Mouse (Mus musculus) forebrain, embryonic 12.5 days (tissue): ENCODE results near the gene Il5ra. TPM values are rescaled to one million over a fixed set of nuclear protein-coding genes. Genes with fewer than 3 reads are reported as not detected.

Experiments
- ATAC-seq: fragments of 200-750 bp; cut with Nextera tagmentation; 2 replicates; pipeline ENCODE4 v1.8.0; 2017; ENCODE audit warnings: moderate TSS enrichment; ENCODE audit not compliant: low FRiP score
- H3K27ac ChIP-seq: fragments of 300-500 bp; sonication (generic); 2 replicates; pipeline ENCODE4 v1.5.1; 2016; ENCODE audit warnings: mild to moderate bottlenecking
- H3K27me3 ChIP-seq: fragments of 300-500 bp; sonication (generic); 2 replicates; pipeline ENCODE4 v1.6.1; 2016; ENCODE audit warnings: mild to moderate bottlenecking
- H3K36me3 ChIP-seq: fragments of 300-500 bp; sonication (generic); replicated peaks from 2 replicates; pipeline ENCODE4 v1.6.1; 2016; ENCODE audit warnings: mild to moderate bottlenecking
- H3K4me1 ChIP-seq: fragments of 300-500 bp; sonication (generic); 2 replicates; pipeline ENCODE4 v1.6.1; 2016
- H3K4me2 ChIP-seq: fragments of 300-500 bp; sonication (generic); 2 replicates; pipeline ENCODE4 v1.6.1; 2016; ENCODE audit warnings: mild to moderate bottlenecking, moderate library complexity
- H3K4me3 ChIP-seq: fragments of 300-500 bp; sonication (generic); replicated peaks from 2 replicates; pipeline ENCODE4 v1.5.1; 2016; ENCODE audit warnings: mild to moderate bottlenecking
- H3K9ac ChIP-seq: fragments of 300-500 bp; sonication (generic); 2 replicates; pipeline ENCODE4 v1.6.1; 2016; ENCODE audit warnings: mild to moderate bottlenecking
- H3K9me3 ChIP-seq: fragments of 300-500 bp; sonication (generic); 2 replicates; pipeline ENCODE4 v1.6.1; 2016
- WGBS: fragments of 180-500 bp; shearing (Covaris S2); methylation state at CpG from one replicate; pipeline ENCODE4 v1.1.7; 2016; 5-methylcytosine and 5-hydroxymethylcytosine counted together
- polyA plus RNA-seq: library from polyadenylated mRNA; unstranded; fragments of >200 nt; fragmentation: Nextera tagmentation; extraction: Ambion mirVana; gene quantifications from 2 replicates; pipeline ENCODE4 v1.2.1, GENCODE M21; 2016

The Il5ra gene
- polyA plus RNA-seq, 1 experiment from 2014 or later: not detected

DNA sequence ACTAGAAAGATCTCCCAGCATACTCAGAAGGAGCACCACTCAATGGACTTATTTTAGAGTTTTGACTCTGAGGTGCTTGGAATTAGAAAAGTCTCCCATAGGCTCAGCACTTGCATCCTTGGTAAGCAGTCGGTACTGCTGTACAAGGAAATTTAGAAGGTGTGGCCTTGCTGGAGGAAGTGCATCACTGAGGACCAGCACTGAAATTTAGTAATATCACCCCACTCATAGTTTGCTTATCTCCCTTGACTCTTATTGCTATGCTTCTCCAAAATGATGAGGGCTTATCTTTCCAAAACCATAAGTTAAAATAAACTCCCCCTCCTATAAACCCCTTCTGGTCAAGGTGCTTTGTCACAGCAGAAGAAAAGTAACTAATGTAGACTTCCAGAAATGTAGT lies 12.6 kb upstream of the Il5ra start:
- Histone ChIP-seq H3K4me3 (no peak overlapping the region), H3K27me3 (no peaks in the 10 kb centered on the region), H3K4me2 (no peak overlapping the region), H3K36me3 (no peaks in the 10 kb centered on the region), H3K27ac (no peak overlapping the region), H3K9me3 (no peaks in the 10 kb centered on the region), H3K4me1 (no peaks in the 10 kb centered on the region), H3K9ac (no peak overlapping the region)
- WGBS: 81% methylated on average over 1 of the region's 1 CpGs
- ATAC-seq: no peak

DNA sequence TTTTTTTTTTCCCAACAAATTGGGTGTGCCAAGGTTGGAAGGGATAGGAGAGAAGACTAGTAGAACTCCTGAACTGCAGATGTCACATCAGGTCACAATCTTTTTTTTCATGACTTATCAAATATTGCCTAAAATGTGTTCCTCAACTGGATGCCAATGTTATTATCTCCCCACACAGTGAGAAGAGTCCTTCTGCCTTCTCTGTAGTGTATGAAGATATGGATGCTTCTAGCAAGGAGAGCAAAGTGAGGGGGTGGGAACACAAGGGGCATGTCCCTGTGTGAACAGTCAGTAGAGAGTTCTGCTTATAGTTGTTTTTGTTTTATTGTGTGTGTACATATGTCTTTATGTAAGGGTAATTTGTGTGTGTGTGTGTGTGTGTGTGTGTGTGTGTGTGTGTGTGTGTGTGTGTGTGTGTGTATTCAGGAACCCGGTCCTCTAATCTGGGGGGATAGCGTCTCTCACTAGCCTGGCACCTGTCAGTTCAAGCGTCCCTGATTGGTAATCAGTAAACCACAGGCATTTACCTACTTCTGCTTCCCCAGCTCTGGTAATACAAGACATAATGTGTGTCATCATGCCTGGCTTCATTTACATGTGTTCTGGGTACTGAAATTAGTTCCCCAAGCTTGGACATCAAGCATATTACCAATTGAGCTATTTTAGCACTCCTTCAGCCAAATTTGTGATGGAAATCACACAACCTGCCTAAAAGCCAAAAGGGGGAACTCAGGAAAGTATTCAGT lies 11.8 kb upstream of the Il5ra start:
- Histone ChIP-seq H3K36me3 (no peaks in the 10 kb centered on the region), H3K9ac (no peak overlapping the region), H3K9me3 (no peaks in the 10 kb centered on the region), H3K4me2 (no peak overlapping the region), H3K4me3 (no peak overlapping the region), H3K27me3 (no peaks in the 10 kb centered on the region), H3K4me1 (no peaks in the 10 kb centered on the region), H3K27ac (no peak overlapping the region)
- ATAC-seq: no peak
- WGBS: 80% methylated on average over 3 of the region's 3 CpGs

DNA sequence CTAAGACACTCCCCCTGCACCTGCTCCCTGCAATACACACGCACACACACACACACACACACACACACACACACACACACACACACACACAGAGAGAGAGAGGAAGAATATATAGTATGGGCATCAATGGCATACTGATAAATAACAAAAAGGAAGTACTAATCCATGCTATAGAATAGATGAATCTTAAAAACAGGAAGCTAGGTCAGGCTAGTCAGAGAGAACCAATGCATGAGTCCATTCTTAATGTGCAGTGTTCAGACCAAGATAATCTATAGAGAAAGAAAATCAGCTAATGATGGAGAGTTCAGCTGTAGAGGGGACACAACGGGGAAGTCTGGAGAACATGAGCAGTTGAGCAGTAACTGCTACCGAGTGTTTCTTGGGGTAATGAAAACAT lies 9.5 kb upstream of the Il5ra start:
- no peak overlapping the region for H3K4me2 ChIP-seq
- H3K9ac ChIP-seq: no peak overlapping the region
- H3K4me3 ChIP-seq: no peak overlapping the region
- 84% methylated on average over 3 of the region's 3 CpGs for WGBS
- no peaks in the 10 kb centered on the region for H3K9me3 ChIP-seq
- no peaks in the 10 kb centered on the region for H3K27me3 ChIP-seq
- H3K27ac ChIP-seq: no peak overlapping the region
- no peaks in the 10 kb centered on the region for H3K36me3 ChIP-seq
- ATAC-seq: no peak
- H3K4me1 ChIP-seq: no peaks in the 10 kb centered on the region

DNA sequence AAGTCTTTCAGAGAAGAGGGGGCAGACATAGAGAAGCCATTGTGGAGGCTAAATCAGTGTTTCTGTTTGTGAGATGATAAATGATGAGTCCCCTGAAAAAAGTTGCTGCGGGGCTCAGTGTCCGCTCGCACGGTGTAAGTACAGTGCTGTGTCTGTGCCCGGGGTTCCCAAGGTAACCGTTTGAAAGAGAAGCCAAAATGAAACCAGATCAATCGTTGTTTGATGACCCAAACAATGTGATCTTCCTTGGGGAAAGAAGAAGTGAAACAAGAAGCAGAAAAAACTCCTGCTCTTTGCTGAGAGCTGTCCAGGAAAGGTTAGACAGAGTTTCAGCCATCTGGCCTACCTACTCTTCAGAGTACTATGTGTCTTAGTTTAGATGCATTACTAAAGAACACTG lies 1.5 kb upstream of the Il5ra start:
- ATAC-seq: no peak
- WGBS: 85% methylated on average over 7 of the region's 7 CpGs
- Histone ChIP-seq H3K9me3 (no peaks in the 10 kb centered on the region), H3K4me1 (no peaks in the 10 kb centered on the region), H3K4me2 (no peak overlapping the region), H3K9ac (no peak overlapping the region), H3K4me3 (no peak overlapping the region), H3K27ac (no peak overlapping the region), H3K36me3 (no peaks in the 10 kb centered on the region), H3K27me3 (no peaks in the 10 kb centered on the region)

DNA sequence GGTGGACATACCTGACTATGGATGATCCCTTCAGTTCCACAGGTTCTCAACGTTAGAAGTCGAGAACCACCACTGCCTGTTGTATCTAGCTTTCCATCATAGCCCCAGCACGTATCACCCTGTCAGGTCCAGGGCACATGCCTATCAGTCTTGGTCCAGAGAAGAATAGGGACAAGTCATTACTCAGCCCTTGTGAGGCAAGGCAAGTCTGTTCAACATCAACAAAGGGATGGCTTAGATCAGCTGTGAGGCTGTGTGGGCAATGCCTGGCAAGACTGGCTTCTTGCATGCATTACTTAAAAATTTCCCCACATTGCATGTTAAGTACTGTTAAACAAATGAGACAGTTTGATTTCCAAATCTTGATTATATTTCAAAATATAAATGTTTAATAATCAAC lies 1.0 kb downstream of the Il5ra start:
- no peak for ATAC-seq
- Histone ChIP-seq H3K9me3 (no peaks in the 10 kb centered on the region), H3K4me1 (no peaks in the 10 kb centered on the region), H3K36me3 (no peaks in the 10 kb centered on the region), H3K4me3 (no peak overlapping the region), H3K27me3 (no peaks in the 10 kb centered on the region), H3K27ac (no peak overlapping the region), H3K9ac (no peak overlapping the region), H3K4me2 (no peak overlapping the region)
- WGBS: 85% methylated on average over 3 of the region's 3 CpGs

DNA sequence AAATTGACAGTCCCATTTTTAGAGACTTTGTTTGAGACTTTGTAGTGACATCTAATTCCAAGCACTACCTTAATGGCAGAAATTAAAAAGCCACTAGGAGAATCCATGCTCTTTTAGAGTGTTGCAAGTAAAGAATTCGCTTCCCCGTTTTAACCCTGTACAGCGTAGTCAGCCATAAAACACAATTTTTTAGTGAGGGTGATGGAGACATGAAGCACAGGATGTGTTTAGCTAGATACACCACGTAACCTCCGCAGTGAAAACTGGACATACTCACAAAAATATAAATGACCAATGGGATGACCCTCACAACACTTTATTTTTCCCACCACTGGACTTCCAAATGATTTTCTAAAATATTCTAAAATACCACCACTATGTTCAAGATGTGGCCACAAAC lies 1.6 kb downstream of the Il5ra start:
- no peak overlapping the region for H3K27ac ChIP-seq
- H3K27me3 ChIP-seq: no peaks in the 10 kb centered on the region
- no peaks in the 10 kb centered on the region for H3K36me3 ChIP-seq
- no peak overlapping the region for H3K4me2 ChIP-seq
- no peaks in the 10 kb centered on the region for H3K4me1 ChIP-seq
- WGBS: 93% methylated on average over 5 of the region's 5 CpGs
- no peak overlapping the region for H3K4me3 ChIP-seq
- H3K9ac ChIP-seq: no peak overlapping the region
- no peak for ATAC-seq
- H3K9me3 ChIP-seq: no peaks in the 10 kb centered on the region

DNA sequence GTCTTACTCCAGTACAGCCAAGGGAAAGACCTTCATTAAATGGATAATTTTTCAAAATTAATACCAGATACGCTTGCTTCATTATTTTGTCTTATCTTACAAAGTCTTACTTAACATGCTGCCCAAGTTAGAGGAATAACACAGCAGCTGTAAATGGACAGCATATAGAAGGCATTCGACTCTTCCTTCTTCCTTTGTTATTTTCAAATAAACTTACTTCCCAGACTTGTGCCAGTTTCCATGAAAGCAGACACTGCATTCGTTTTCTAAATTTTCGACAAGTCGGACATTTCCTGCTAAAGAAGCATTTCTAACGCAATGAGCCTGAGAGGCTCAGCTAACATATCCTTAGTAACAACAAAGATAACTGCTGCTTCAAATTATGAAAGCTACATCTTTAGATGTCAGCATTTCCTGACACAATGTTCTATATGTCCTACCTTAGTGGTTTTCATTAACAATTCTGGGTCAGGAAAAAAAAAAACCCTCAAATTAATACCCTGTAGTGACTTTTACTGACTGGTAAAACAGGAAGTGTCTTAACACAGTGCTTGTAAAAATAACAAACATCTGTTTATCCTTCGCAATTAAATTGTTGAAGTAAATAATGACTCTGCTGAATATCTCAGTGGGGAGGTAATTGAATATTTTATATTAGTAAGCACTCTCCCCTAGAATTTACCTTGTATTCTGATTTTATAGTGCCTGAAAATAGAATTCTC lies 3.0 kb downstream of the Il5ra start:
- ATAC-seq: no peak
- Histone ChIP-seq H3K27ac (no peak overlapping the region), H3K4me3 (no peak overlapping the region), H3K9me3 (no peaks in the 10 kb centered on the region), H3K4me1 (no peaks in the 10 kb centered on the region), H3K27me3 (no peaks in the 10 kb centered on the region), H3K9ac (no peak overlapping the region), H3K4me2 (no peak overlapping the region), H3K36me3 (no peaks in the 10 kb centered on the region)
- 90% methylated on average over 7 of the region's 7 CpGs for WGBS

DNA sequence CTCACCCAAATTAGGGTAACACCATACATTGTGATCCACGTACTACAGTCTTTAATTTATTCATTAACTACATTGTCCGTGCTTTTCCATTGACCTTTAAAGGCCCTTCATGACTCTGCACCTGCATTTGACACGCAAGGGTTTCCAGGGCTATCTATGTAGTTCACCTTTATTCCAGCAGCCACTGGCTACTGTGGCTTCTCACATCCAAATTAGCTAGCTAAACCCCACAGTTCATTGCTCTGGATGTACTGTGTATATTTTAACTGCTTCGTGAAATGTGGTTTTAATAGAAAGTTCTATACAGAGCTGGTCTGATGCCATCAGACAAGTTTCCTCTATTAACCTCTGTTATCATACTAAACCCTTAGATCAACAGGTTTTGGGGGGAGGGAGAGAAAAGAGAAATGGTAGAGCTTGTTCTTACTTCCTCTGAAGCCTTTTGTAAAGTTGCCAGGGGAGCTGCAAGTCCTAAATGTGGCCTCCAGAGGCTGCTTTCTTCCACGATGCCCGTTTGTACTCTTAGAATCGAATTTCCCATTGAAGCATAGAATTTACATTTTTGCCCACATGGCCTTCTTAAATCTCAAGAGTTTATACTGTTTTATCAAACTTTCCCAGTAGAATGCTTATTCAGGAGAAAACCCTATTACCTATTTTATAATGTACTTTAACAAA lies 5.1 kb downstream of the Il5ra start:
- no peaks in the 10 kb centered on the region for H3K27me3 ChIP-seq
- 83% methylated on average over 7 of the region's 7 CpGs for WGBS
- no peaks in the 10 kb centered on the region for H3K36me3 ChIP-seq
- H3K4me3 ChIP-seq: no peak overlapping the region
- H3K27ac ChIP-seq: no peak overlapping the region
- no peaks in the 10 kb centered on the region for H3K9me3 ChIP-seq
- H3K4me2 ChIP-seq: no peak overlapping the region
- H3K4me1 ChIP-seq: no peaks in the 10 kb centered on the region
- H3K9ac ChIP-seq: no peak overlapping the region
- no peak for ATAC-seq

DNA sequence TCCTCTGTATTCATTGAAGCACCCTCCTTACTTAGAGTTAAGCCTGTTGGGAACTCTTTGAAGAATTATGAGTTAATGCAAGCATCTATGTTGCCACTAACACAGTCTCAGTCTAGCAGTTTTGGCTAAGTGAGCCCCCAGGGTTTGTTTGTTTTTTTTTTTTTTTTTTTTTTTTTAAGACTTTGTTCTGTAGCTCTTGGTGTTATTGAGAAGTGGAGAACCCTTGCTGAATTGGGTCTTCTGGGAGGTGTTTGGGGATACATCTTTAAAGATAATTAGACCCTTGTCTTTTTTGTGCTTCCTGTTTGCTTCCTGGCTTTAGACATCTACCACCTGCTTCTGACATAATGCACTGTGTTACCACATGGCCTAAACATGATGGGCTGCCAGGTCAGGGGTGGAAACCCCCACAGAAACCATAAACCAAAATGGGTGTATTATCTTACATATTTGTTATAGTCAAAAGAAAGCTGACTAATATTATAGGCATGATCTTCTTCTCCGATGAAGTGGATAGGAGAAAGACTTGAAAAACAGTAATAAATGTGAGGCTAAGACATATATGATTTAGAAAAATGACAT lies 8.5 kb downstream of the Il5ra start:
- H3K9me3 ChIP-seq: no peaks in the 10 kb centered on the region
- no peak overlapping the region for H3K27ac ChIP-seq
- WGBS: 86% methylated on average over 1 of the region's 1 CpGs
- ATAC-seq: no peak
- H3K9ac ChIP-seq: no peak overlapping the region
- no peak overlapping the region for H3K4me3 ChIP-seq
- H3K27me3 ChIP-seq: no peaks in the 10 kb centered on the region
- no peaks in the 10 kb centered on the region for H3K4me1 ChIP-seq
- no peak overlapping the region for H3K4me2 ChIP-seq
- H3K36me3 ChIP-seq: no peaks in the 10 kb centered on the region

DNA sequence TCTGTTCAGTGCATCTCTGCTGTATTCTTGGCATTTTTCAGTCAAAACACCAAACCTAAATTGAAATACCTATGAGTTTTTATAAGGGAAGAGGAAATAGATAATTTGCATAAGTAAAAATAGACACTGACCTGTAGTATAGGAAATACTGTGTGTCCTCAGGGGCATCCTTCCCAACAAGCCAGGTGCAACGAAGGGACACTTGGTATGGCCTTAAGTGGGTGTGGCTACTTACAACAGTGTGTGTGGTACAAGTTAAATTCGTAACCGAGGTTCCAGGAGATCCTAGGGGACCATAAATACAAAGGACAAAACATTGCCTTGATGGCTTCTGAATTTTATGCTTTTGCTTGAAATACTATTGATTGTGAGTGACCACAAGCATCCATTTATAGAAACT lies 10.6 kb downstream of the Il5ra start:
- Histone ChIP-seq H3K4me3 (no peak overlapping the region), H3K9ac (no peak overlapping the region), H3K4me1 (no peaks in the 10 kb centered on the region), H3K4me2 (no peak overlapping the region), H3K36me3 (no peaks in the 10 kb centered on the region), H3K27ac (no peak overlapping the region), H3K27me3 (no peaks in the 10 kb centered on the region), H3K9me3 (no peaks in the 10 kb centered on the region)
- 81% methylated on average over 3 of the region's 3 CpGs for WGBS
- ATAC-seq: no peak

DNA sequence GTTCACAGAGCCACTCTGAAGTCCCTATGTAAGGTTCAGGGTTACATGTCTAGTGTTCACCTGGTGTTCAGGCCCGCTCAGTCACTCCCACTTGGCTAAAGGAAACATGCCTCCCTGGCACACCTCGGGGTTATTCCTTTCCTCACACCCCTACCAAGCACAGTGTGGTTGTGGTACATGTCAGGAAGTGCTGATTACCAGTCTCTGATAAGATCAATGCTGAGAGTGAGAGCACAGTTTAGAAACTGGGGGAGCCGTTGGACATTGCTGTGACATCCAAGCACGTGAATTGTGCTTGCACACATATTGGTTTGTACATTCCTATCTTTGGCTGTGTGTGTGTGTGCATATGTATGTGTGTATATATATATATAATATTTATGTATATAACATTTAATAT lies 16.3 kb downstream of the Il5ra start:
- Histone ChIP-seq H3K36me3 (no peaks in the 10 kb centered on the region), H3K9me3 (no peaks in the 10 kb centered on the region), H3K4me1 (no peaks in the 10 kb centered on the region), H3K27me3 (no peaks in the 10 kb centered on the region), H3K4me2 (no peak overlapping the region), H3K9ac (no peak overlapping the region), H3K27ac (no peak overlapping the region), H3K4me3 (no peak overlapping the region)
- 80% methylated on average over 4 of the region's 4 CpGs for WGBS
- no peak for ATAC-seq

DNA sequence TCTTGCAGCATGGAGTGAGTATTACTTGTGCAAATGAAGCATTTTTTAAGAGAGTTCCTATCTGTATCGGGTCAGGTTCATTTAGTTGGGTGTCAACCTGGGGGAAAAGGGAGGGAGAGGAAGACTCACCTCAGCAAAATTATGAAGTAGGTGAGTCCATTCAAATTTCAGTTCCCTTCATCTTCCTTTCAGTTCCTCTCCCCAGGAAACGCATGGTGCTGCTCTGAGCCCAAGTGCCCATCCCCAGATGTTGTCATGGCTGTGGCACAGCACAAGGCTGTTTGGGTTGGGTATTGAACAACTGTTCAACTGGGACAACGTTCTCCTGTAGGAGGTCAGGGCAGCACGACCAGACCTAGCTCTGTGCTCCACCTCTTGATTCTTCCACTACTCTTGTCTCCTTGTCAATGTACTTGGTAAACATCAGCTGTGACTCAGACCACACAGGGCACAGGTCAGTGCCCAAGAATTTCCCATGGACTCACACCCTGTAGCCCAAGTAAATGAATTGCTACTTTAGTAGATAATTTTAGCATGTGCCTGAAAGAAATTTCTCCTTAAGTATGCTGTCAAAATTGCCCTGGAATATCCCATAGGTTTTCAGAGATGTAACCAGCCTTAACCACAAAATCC lies 19.0 kb downstream of the Il5ra start:
- no peak for ATAC-seq
- H3K4me1 ChIP-seq: no peaks in the 10 kb centered on the region
- H3K9me3 ChIP-seq: no peaks in the 10 kb centered on the region
- H3K36me3 ChIP-seq: no peaks in the 10 kb centered on the region
- no peak overlapping the region for H3K9ac ChIP-seq
- no peak overlapping the region for H3K4me2 ChIP-seq
- 92% methylated on average over 4 of the region's 4 CpGs for WGBS
- H3K4me3 ChIP-seq: no peak overlapping the region
- H3K27me3 ChIP-seq: peaks cover 10% of the 10 kb centered on the region; the same call in 1 of the 2 replicates
- H3K27ac ChIP-seq: no peak overlapping the region
